Mouse (Mus musculus) kidney, adult 8-10 months (tissue): ENCODE measurements around the gene Tcf12.

Source experiments
- DNase-seq, 2 experiments: peaks; one replicate each; pipeline ENCODE4 v3.0.0; 2022

Tcf12 gene

DNA sequence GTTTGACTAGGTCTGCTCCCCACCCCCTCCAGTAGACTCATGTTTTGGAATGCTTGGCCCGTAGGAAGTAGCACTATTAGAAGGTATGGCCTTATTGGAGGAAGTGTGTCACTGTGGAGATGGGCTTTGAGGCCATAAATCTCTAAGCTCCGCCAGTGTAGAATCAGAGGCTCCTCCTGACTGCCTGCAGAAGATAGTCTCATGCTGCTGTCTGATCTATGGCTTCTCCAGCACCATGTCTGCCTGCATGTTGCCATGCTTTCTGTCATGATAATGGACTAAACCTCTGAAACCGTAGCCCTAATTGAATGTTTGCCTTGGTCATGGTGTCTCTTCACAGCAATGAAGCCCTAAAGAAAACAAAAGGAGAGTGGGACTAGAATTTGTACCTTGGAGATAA is 26.7 kb downstream of the Tcf12 start:
- DNase-seq: no peak

DNA sequence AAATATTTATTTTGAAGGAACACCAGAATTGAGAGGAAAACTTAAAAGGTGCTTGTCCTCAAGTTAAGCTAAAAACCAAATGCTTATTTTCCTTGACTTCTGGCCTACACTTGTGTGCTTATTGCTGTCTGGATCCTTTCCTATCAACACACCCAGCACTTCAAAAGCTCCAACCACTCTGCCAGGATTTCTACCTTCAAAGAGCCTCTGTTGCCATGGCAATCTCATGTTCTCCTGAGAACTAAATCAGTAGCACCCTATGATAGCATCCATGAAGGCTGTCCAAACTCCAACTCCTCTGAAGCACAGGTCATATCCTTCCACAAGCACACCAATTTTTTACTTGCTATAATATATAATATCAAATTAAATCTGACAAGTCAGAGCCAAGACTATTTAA is 27.5 kb downstream of the Tcf12 start:
- no peak for DNase-seq

DNA sequence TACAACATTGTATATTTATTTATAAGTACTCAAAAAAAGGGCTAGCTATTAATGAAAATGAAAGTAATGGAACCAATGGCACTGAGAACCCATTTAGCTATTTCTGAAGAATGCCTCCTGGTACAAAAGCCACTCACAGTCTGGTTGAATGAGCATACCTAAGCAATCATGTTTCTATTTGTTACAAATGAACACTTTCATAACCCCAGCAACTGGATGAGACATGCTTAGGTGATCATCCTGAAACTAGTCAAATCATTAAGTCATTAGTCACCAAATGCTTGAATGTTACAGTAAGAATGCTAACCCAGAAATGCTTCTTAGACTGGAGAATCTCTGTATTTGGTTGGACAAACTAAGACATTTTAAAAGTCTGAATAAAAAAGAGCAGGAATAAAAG is 35.5 kb downstream of the Tcf12 start:
- no peak for DNase-seq

DNA sequence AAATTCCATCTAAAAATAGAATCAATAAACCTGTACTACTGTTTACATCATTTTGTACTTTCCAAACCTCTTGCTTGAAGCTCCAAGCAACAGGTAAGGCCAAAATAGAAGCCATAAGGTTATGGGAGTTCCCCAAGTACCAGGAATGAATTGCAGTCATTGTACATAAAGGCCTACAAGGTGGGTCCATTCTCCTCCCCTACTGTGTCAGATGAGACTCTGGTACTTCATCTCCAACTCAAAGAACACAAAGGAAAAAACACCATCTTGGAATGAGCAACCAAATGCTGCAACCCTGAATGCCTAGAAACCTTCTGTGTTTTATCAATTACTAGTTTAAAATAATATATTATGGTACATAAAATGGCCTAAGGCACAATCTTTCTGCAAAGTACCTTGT is 45.5 kb downstream of the Tcf12 start:
- no peak for DNase-seq

DNA sequence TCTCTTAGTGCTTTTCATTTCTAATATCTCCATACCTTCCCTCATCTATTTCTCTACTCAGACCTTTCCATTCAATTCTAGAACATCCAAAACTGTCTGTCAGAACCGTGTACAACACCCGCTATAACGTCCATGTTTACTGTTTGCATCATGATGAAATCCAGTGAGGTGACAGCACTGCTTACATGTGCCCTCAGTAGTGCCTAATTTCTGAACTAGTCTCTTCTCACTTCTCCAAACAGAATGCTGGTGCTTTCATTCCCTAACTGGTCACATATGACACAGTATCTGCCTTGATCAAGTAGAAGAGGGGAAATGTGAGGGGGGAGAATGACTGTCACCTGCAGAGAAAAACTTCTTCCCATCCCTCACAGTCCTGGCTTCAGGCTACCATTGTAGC is 58.5 kb downstream of the Tcf12 start:
- DNase-seq: no peak

DNA sequence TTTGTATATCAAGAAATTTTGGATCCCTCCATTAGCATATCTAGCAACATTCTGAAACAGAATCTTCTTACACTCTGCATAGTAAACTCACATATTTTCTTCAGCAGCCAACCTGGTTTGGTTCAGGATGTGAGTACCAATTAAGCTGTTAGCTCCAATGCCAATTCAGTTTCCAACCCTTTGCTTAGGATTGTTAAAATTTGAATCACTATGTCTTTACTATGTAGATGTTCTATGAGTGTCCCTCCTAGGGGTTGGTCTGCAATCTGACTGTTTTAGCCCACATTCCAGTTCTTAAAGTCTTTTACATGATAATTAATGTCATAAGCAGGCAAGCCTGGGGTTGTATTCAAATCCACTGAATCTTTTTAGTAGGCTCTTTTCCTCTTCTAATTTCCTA is 71.5 kb downstream of the Tcf12 start:
- no peak for DNase-seq

DNA sequence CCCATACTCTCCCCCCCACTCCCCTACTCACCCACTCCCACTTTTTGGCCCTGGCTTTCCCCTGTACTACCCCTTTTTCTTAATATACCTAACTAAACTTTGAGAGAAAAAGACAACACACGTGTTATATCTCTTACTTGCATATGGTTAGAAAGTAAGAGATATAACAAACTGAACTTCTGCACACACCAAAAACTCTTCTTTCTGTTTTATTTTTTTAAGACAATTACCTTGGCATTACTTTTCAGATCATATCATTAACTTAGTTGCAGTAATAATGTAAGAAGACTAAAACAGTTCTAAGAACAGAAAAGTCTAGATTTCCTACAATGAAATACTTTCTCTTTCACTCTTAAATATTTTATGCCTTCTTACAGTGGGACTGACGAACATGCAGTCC is 72.3 kb downstream of the Tcf12 start:
- DNase-seq: no peak

DNA sequence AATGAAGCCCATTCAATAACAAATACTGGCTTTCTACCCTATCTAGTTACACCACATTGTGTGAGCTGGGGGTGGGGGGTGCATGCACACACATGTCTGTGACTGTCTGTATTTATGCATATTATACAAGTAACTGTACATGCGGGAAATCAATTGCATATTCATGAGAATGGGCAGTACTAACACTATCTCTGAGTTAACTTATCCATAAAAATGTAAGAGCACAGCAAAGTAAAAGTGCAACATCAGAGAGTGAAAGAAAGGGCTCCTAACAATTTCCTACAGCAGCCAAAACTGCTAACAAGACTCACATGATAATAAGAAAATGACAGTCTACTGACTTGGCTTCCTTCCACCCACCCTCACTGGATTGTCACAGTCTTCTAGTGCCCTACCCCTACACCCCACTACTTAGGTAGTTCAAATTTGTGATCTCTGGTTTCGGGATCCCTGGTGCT is 74.6 kb downstream of the Tcf12 start:
- DNase-seq: no peak

DNA sequence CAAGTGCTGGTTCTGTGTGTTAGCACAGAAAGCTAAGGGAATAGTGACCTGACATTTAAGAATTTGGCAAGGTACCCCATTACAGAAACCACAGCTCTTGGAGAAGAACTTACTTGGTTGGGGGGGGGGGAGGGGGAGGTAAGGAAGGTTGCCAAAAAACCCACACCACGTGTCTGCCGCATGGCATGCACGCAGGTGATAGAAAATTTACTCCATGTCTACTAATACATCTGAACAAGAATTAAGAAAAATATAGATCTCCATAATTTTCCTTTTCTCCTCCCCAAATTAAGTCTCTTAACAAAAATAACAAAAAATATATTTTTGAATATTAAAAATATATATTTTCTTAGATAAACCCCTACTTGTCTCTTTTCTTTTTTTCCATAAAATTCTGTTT is 75.4 kb downstream of the Tcf12 start:
- no peak for DNase-seq

DNA sequence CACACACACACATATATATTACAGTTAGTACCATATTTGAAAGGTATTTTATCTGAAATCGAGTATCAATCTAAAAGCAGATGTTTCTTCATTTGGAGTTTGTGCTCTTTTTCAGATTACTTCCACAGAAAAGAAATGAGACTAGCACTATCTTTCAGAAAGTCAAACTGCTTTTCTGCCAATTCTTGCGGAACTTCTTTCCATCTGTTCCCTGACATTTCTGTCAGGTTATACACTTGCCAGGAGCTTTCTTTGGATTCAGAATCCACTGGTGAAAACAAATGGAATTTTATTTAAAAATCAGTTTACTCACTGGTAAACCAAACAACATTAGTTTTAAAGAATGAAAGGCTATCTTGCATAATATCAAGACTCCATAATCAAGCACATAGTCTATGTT is 78.4 kb downstream of the Tcf12 start:
- no peak for DNase-seq

DNA sequence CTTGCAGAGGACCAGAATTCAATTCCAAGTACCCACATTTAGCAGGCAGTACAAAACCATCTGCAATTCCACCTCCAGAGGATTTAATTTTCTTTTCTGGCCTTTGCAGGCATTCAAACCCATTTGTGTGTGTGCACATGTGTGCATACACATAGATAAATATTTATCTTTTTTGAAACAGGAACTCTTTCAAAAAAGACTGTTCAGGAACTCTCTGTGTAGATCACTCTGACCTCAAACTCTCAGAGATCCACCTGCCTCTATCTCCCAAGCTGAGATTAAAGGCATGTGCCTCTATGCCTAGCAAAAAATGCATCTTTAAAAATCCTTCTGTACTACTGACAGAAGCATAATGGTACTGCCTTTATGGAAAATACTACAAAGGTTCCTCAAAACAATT is 81.4 kb downstream of the Tcf12 start:
- no peak for DNase-seq

DNA sequence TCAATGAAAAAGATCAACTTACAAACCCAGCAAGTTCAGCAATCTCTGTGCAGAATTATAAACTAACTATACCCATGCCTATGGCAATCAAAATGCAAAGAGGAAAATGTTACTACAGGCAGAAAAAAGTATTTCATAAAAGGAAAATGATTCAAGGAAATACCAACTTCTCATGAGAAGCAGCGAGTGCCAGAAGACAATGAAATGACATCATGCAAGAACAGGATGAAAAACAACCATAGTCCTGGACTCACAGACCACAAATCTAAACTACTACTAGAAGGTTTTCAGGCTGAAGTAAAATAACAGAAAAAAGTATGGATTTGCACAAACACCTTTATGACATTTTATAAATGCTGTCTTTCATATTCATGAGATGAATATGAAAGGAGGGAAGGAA is 82.1 kb downstream of the Tcf12 start:
- no peak for DNase-seq

DNA sequence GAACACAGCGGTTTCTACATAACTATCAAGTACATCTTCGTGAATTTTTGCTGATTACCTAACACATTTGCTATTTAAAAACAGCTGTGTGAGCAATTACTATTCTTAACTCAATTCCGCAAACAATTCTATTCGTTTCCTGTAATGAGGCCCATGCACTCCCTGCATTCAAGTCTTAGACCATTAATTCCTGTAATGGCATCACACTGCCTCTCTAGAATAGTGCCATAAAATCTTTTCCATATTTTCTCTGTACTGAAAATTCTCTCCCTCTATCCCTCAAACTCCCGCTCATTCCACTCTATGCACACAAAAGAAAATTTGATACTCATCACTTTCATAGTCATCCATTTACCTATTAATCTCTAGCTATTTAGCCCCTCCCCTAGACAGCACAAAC is 88.4 kb downstream of the Tcf12 start:
- no peak for DNase-seq

DNA sequence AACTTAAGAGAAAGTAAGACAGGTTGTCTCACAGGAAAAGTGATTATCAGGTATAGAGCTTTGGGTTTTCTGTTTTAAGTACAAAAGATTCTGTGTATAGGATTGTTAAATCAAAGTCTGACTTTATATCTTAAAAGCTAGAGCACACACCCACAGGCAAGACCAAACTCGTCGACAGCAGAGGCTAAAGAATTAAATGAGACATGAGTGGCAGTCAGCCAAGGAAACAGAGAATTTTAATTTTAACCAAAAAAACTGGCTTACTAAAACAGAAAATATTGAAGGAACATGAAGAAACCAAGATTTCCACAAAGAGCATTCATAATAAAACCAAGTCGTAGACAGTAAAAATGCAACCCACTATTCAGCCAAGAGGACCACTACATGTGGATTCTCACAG is 90.2 kb downstream of the Tcf12 start:
- DNase-seq: no peak

DNA sequence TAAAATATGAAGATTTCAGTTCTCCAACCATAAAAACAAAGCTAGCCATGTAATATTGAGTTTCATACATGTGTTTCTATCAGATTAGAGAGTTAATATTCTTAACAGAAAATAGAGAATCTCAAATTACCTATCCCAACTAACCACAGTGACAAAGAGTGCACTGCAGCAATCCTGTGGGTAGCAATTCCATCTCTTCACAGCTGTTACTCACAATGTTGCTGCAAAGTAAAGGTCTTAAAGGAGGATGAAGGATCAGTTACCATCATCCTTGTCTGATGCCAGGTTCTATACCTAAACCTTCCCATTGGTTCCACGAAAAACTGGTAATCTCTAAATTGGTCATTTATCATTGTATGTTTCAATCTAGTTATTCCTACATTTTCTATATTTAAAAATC is 95.7 kb downstream of the Tcf12 start:
- no peak for DNase-seq

DNA sequence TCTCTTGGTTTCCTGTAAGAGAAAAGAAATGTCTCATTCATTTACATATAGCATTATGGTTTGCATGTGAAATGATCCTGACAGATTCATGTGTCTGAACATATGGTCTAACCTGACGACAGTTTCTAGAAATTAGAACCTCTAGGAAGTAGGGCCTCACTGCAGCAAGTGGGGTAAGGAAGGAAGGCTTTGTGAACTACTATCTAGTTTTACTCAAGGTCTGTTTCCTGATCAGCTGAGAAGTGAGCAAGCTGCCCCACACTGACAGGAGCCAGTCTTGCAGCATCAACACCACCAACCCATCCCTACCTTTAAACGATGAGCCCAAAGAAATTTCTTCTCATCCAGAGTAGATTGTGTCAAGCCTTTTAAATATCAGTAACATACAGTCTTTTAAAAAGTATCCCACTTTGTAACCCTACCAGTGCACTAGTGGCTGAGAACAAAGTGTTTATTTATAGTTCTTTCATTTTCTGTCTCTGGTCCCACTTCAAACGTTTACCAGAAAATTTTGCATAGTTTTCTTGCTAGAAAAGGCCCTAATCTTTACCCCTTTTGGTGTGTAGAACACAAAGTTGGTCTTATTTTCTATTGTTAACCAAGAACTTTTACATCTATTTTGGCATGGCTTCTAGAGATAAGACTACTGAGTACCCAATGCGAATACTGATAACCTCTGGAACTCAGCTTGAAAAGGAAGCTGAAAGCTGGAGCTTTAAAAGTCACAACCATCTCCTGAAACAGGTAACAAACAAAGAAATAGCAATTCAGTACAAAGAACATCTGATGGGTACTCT is 96.9 kb downstream of the Tcf12 start:
- no peak for DNase-seq

DNA sequence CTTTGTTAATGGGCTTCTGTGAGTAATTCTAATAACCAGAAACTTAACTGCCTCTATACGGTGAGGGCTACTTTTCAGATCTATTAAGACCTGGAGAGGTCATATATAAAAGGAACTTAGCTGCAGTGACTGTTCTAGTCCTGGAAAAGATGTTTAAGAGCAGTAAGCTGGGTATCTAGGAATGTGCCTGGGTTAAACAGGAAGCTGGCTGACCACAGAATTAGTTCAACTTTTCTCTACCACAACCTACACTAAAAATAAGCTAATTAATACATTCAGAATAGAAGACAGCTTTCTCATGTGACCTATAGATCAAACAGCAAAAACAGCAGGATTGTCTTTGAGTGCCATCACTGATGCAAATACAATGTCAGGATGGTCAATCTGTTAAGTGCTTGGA is 98.1 kb downstream of the Tcf12 start:
- DNase-seq: no peak

DNA sequence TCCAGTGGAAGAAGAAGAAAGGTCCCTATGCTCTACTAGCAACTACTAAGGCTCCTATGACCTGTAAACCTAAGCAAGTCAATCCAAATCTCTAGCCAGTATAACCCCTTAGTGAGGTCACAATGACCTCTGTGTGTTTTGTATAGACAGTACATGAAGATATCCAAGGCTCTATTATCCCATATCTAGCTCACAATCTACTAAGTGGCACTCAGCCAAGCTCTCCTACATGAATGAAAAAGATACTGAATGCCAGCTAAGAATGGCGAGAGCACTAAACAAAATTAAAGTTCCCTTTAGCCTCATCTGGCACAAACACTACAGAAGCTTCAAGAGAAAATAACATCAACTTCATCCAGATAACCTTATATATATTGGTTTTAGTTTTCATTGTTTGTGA is 103.0 kb downstream of the Tcf12 start:
- DNase-seq: no peak

DNA sequence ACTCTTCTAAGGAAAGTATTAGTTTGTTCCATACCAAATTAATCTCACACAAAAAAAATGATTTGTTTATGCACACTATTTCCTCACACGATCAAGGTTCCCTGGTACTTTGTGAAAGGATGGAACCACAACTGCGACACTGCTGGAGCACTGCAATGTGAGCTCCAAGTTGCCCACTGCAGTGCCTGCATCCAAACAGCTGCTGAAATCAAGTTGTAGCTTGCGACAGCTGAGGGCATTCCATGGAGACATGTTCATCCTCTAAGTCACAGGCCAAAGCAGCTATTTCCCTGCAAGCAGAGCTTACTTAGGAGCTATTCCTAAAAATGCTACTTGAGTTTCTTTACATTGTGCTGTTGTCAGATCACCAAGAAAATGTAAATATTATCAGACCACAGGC is 120.5 kb downstream of the Tcf12 start:
- no peak for DNase-seq

DNA sequence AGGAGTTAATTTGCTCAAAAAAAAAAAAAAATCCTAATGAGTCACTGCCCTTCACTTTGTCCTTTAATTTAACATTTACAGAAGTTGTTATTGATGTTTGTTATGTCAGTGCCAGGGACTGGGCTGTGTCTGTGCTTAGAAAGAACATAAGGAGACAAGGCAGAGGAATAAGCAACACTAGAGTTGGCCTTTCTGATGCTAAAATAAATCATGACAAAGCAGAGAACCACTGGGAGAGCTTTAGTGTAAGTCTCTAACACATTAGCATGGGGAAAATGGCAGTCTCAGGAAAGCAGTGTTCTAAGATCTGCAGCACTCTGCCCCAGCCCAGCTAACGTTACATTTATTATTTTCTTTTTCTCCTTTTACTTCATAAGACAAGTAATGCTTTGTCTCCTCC is 121.3 kb downstream of the Tcf12 start:
- no peak for DNase-seq

DNA sequence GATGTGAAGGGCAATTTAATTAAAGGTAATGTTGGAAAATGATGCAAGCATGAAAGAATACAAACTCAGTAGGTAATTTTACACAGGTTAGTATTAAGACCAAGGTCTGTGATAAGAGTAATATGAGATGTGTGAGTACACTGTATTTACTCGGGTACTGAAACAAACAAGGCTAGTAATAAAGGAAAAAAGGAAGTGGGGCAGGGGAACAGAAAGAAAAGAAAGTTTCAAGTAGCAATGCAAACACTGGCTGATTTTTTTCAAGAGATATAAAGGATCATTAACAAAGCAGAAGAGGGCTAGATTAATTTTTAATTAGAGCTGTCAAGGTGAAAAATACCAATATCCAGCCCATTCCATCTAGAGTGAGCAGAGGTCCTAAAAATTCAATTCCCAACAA is 122.0 kb downstream of the Tcf12 start:
- no peak for DNase-seq

DNA sequence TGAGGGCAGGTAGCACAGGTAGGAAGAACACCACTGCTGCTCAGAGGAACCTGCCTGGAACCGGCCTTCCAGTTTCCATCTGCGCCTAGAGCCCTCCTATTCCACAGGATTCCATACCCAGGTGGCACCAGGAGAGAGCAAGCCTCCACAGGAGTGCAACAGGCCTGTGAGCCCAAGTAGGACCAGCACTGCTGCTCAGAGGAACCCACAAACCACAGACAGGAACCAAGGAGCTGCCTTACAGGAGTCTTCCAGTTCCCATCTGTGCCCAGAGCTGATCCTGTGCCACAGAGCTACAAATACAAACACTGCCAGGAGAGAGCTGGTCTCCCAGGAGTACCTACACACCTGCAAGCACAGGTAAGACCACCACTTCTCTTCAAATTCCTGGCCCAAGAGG is 125.0 kb downstream of the Tcf12 start:
- no peak for DNase-seq

DNA sequence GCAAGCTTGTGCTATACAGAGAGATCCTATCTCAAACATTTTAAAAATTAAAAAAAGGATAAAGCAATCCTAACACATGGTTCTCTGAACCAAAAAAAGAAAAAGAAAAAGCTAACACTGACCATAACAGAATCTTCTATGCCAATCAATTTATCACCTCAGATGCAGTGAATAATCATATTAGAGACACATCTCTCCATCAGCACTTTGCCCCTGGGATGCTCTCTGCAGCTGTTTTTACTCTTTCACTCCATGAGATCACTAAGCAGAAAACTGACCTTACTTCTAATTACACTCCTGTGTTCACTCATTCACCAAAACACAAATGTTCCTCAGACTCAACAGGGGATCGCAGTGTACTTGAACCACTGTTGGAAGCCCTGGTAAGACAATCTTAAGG is 128.8 kb downstream of the Tcf12 start:
- no peak for DNase-seq

DNA sequence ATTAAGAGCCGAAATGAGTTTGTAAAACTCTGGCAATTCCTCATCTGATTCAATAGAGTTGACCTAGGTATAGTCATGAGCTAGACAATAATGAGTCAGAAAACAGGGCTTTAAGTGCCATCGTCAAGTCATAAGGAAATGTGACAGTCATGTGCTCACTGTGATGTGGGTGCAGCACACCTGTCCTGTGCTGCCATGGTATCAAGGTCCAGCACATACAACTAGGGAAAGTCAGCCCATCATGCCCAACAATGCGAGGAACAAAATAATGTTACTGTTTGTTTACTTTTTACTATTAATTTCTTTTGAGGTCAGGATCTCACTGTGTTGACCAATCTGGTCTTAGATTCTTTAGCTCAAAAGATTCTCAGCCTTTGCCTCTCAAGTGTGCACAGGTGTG is 130.6 kb downstream of the Tcf12 start:
- no peak for DNase-seq

DNA sequence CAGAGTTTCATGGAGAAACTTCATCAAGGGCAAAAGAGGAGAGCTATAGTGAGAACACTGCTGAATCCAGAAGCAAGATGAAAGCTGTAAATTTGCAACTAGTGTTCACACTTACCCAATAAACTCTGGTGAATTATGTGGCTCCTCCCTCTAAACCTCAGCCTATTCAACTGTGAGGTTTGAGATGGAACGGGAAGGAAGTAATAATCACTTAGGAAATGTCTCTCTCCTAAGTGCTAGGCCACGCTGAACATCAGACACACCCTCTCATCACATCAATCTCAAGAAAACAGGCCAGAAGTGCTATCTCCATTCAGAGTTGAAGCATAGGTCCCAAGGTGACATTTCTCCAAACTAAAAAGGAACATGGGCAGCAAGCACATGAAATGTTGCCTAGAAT is 131.1 kb downstream of the Tcf12 start:
- no peak for DNase-seq

DNA sequence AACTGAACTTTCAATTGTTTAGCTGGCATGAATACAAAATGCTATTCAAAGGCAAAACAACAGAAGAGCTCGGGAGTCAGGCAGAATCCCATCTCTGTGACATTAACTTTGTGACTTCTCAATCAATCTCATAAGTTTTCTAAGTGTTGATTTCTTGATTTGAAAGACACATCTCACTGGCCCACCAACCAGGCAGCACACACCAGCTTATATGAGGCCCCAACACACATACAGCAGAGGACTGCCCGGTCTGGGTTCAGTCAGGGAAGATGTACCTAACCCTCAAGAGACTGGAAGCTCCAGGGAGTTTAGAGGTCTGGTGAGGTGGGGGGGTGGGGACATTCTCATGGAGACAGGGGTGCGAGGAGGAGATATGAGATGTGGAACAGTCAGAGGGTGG is 132.8 kb downstream of the Tcf12 start:
- DNase-seq: no peak
